Mouse (Mus musculus) megakaryocyte, embryonic 14.5 days (primary cell): ENCODE measurements around the gene Eif2d.

Experiments
- FLI1 ChIP-seq: IDR thresholded peaks from 2 replicates; pipeline ENCODE4 v1.6.1; 2012; ENCODE audit warnings: low read length, inconsistent platforms, mixed read lengths
- GATA1 ChIP-seq: IDR thresholded peaks from 3 replicates; pipeline ENCODE4 v1.6.1; 2012; ENCODE audit warnings: mixed read lengths, low read length, inconsistent platforms, borderline replicate concordance

GRCm38 (mm10) chr1:131209971-131210426 is 57.0 kb downstream of the Eif2d start:
- no peak for TF ChIP-seq GATA1
- no peak for TF ChIP-seq FLI1
